Mouse (Mus musculus) cerebellum, postnatal 4 days (tissue): ENCODE data around the gene Gm20924.
"Not testable (repeated sequence)": the region's sequence is repeated elsewhere in the genome, so short reads cannot be mapped to it uniquely, and the experiment has no call there.

Experiments used
- DNase-seq, 2 experiments: peaks; one replicate each; pipeline ENCODE4 v3.0.0; 2022; ENCODE audit warnings: low spot score in 2 of 2, mixed read lengths in 1 of 2

Gm20924 gene

DNA sequence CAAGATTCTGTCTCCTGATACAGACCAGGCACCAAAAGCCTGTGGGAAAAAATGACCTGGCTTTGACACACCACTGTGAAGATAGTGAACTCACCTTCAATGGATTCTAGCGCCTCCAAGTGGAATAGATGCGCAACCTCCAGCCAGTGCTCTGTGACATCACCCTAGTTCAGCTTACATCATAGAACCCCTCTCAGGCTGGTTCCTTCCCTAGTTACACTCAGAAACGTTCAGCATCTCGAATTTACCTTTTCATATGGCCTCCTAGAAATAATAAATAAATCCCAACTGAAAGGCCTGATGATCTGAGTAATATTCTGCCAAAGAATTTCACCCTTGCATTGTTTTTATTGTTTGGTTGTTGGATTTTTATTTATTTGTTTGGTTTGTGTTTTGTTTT, at the start of gene Gm20924:
Gm20924 (minus strand) TSS at position 101 of the 400 bp plus-strand sequence.
- not testable (repeated sequence) for DNase-seq
